Mouse (Mus musculus): ENCODE results near the gene Dlst. TPM values are rescaled to one million over a fixed set of nuclear protein-coding genes. Genes with fewer than 3 reads are reported as not detected.

The Dlst gene
- polyA plus RNA-seq, 1 experiment, result 158 TPM

- no peak for DNase-seq (ENCODE audit: extremely low spot score in 1 of 2, low spot score in 1 of 2)
These were observed 36.2 kb downstream of the Dlst start for GRCm38 (mm10) chr12:85146881-85147280.

- DNase-seq (ENCODE audit: extremely low spot score in 1 of 2, low spot score in 1 of 2), result no peak
These were observed 39.8 kb downstream of the Dlst start for GRCm38 (mm10) chr12:85150321-85151001.

DNA sequence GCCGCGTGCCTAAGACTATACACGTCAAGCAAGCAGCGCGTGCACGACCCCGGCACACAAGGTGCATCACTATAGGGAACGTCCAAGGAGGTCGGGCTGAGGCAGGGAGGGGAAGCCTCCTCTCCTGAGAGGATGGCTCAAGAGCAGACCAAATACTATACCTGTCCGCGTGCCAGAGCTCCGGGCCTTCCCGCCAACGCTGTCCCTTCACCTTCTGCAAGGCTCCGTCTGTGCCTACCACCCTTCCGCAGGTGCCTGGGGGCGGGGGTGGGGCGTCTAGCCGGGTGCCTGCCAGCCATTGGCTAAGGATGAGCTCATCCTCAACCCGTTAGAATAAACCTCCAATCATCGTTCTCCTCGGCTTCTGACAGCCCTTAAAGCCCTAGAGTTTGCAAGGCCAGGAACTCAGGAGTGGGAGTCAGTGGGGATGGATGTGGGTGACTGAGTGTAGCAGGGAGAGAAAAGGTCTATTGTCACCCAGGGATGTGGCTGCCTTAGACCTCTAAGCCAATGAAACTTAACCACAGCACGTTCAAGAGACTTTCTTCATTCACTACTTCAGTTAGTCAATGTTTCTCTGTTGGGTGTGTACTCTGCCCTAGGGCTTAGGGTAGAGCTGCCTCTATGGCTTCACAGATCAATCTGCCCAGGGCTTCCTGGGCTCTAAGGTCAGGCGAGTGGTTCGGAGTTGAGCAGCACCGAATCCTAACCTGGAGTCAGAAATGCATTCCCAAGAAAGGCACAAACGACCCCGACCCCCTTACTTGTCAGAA lies 40.6 kb downstream of the Dlst start, which contains the start of gene Rps6kl1:
TSS of gene Rps6kl1 (minus strand) at position 263 of the 773 bp plus-strand sequence.
- peak; percentile 77 to 82 for DNase-seq (ENCODE audit: extremely low spot score in 1 of 2, low spot score in 1 of 2)

DNA sequence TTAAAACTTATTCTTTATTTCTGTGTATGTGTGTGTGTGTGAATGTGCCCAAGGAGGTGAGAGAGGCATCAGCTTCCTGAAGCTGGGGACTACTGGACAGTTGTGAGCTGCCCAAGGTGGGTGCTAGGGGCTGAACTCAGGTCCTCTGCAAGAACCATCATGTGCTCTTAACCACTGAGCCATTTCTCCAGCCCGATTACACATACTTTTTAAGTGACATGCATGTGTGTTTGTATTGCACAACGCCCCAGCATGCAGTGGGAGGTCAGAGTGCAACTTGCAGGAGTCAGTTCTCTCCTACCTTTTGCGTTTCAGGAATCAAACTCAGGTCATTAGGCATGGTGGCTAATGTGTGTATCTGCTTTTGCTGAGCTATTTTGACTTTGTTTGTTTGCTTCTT lies 42.4 kb downstream of the Dlst start:
- no peak for DNase-seq (ENCODE audit: extremely low spot score in 1 of 2, low spot score in 1 of 2)

DNA sequence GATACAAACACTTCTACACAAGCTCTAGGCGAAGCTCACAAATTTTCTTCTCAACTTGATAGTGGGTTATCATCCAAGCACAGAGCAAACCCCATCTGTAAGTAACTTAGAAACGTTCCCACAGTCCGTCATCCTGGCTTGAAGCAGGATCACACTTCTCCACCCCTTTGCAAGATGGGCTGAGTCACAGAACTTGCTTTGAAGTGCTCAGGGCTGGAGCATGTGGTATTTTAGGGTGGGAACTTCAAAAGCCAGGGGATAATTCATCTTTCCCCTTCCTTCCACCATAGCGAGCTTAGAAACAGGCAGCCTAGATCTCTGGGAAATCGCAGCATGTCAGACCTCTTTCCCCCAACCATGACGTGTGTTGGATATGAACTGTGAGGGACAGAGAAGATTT lies 45.7 kb downstream of the Dlst start:
- DNase-seq (ENCODE audit: extremely low spot score in 1 of 2, low spot score in 1 of 2), result no peak

GRCm38 (mm10) chr12:85157797-85158460 lies 47.3 kb downstream of the Dlst start:
- DNase-seq (ENCODE audit: extremely low spot score in 1 of 2, low spot score in 1 of 2), result no peak

DNA sequence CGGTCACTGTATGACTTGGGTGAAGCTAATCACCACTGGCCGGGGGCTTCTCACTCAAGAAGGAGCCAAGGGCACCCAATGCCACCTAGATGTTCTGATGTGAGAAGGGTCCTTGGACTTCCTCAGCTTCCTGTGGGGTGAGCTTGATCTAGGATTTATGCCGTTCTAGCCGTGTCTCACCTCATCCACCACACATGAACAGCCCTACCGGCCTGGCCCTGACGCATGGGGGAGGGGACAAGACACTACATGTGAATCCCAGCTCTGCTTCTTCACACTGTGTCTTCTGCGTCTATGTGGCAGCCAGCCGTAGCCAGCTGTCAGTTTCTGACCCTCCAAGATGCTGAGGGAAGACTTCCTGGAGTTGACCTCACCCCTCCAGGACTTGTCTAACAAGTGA lies 48.2 kb downstream of the Dlst start:
- no peak for DNase-seq (ENCODE audit: extremely low spot score in 1 of 2, low spot score in 1 of 2)

GRCm38 (mm10) chr12:85159592-85159991 lies 49.0 kb downstream of the Dlst start:
- DNase-seq (ENCODE audit: extremely low spot score in 1 of 2, low spot score in 1 of 2), result no peak

DNA sequence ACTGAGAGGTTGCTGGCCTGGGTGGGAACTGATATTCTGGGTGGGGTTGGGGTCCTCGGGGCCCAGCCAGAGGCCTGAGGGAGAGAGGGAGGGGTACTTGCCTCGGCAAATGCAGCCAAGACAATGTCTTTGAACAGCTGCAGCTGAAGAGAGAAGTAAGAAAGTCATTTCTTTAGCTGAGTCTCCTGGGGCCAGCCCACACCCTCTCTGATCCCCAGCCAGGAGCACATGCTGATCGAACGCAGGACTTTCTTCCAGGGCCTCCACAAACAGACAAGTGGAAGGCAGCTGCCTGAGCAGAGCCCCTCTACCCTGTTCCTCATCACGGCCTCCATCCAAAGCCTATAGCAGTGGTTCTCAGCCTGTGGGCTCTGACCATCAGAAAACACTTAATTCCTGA lies 54.4 kb downstream of the Dlst start:
- no peak for DNase-seq (ENCODE audit: extremely low spot score in 1 of 2, low spot score in 1 of 2)

DNA sequence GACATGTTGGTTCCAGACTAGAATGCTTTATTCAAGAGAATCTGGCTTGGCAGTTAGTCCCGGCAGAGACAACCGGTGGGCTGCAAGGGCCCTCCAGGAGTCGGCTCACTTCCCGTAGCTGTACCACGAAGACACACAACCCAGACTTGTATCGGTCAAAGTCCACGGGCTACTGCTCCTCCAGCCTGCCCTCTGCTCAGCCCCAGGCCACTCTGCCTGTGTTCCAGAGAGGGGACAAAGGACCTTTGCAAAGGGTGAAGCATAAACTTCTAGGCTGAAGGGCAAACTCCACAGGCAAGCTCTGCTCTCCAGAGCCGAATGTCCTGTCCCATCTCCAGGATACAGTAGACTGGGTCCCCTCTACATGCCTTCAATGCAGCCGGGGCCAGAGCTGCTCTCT lies 56.0 kb downstream of the Dlst start:
- no peak for DNase-seq (ENCODE audit: extremely low spot score in 1 of 2, low spot score in 1 of 2)

- peak in 1 of 2 experiments; percentile 93 for DNase-seq (ENCODE audit: extremely low spot score in 1 of 2, low spot score in 1 of 2)
These were observed 58.7 kb downstream of the Dlst start for GRCm38 (mm10) chr12:85169117-85169858.

DNA sequence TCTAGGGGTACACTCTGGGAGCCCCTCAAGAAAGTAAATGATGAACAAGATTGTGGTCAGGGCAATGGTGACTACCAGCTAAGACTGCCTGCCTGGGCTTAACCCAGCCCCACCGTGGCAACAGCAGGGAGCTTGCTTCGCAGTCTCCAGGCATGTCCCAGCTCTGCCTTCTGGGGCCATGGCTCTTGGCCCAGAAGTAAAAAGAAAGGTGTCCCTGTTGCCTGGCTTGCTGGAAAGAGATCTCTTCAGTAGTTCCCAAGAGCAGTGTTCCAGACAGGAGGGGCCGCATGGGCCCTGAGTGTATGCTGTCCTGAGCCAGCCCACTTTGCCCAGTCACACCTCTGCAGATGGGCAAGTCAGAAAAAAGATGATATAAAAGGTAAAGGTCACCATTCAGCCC lies 59.2 kb downstream of the Dlst start:
- no peak for DNase-seq (ENCODE audit: extremely low spot score in 1 of 2, low spot score in 1 of 2)

DNA sequence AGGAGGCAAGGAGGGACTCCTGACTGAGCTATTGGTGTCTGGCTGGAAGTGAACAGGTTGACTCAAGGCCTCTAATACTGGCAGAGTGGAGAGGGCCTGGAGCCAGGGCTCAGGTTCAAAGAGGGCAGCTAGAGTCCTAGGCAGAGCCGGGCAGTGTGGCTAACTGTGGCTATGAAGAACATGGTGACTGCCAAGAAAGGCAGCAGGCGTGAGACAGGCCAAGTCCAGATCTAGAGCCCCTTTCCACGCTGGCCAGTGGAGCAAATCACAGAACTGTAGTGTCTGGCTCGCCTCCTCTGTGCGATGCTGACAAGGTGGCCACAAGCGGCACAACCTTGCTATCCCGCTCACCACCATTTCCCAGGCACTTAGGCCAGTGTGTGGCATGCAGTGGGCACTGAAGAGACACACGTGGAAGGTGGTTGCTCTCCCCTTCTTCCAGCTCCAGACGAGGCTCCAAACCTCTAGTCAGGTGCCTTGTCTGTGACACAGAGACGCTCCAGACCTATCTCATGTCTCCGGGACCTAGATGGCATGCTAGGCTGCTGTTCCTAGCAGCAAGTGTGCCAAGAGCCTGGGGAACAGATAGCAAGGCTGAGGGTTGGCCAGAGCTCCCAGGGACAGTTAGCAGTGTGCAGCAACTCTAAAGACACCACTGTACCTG lies 59.8 kb downstream of the Dlst start:
- no peak for DNase-seq (ENCODE audit: extremely low spot score in 1 of 2, low spot score in 1 of 2)

DNA sequence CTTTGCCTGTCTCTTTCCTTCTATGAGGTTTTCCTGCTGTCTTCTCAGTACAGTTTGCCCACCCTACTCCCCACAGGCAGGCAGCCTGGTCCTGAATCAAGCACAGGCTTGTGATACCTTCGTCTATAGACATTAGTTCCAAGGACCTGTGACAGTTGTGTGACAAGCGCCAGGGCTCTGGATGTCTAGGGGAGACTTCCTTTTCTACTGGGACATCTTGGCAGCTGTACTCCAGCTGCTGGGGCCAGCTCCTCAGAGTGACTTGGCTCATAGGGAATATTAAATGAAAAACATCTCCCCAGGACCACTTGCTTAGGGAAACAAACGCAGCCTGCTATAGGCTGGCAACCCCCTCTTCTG lies 60.3 kb downstream of the Dlst start:
- DNase-seq (ENCODE audit: extremely low spot score in 1 of 2, low spot score in 1 of 2), result no peak

DNA sequence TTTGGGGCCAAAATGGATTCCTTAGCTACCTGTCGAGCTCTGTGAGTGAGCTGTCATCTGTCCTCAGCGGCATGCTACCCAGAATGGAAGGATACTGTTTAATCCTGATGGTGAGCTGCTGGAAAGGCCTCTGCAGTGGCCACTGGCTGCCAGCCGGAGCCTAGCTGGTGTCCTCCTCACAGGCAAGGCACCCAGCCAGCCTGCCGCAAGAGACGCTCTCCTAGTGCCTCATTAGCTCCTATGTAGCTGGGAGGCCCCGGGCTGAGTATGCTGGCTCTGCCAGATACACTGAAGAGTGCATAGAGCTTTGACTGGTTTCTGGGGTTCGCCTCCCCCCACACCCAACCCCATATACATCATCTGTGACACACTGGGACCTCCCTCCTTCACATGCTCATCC lies 63.4 kb downstream of the Dlst start:
- no peak for DNase-seq (ENCODE audit: extremely low spot score in 1 of 2, low spot score in 1 of 2)

- no peak for DNase-seq (ENCODE audit: extremely low spot score in 1 of 2, low spot score in 1 of 2)
These were observed 64.5 kb downstream of the Dlst start for GRCm38 (mm10) chr12:85175087-85175675.

DNA sequence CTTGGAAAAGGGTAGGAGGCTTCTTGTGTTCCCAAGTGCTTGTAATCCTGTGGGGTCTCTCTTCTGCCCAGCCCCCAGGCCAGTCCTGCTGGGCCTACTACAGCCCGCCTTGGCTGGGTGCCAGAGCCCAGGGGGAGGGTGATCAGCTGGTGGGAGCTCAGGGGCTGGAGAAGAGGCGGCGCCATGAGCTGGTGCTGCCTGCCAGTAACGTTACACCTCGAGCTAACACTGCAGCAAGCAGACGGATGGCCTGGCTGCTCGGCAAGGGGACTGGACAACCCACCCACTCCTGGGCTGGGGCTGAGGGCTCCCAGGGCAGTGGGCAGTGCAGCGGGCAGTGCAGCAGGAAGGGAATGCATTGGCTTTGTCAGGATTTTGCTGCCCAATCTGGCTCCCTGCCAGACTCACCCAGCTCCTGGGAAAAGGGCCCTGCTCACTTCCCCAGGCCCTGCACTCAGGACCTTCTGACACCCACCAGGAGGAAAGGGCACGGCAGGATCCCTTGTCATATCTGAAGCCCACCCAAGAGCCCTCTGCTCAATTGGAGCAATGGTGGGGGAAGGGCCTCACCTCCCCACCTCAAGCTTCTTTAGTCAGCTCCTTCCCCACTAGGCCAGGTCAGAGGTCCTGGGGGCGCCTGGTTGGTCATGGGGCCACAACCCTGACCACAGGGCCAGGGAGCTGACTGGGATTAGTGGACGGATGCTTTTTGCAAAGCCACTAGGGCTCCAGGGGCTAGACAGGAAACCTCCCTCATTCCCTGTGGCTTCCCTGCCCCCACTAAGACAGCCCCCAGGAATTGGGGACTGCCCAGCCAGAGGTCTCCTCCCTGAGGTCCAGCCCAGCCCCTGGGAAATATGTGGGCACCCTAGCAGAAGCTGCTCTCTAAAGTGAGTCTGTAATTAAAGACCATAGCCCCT lies 65.6 kb downstream of the Dlst start:
- DNase-seq (ENCODE audit: extremely low spot score in 1 of 2, low spot score in 1 of 2), result no peak

DNA sequence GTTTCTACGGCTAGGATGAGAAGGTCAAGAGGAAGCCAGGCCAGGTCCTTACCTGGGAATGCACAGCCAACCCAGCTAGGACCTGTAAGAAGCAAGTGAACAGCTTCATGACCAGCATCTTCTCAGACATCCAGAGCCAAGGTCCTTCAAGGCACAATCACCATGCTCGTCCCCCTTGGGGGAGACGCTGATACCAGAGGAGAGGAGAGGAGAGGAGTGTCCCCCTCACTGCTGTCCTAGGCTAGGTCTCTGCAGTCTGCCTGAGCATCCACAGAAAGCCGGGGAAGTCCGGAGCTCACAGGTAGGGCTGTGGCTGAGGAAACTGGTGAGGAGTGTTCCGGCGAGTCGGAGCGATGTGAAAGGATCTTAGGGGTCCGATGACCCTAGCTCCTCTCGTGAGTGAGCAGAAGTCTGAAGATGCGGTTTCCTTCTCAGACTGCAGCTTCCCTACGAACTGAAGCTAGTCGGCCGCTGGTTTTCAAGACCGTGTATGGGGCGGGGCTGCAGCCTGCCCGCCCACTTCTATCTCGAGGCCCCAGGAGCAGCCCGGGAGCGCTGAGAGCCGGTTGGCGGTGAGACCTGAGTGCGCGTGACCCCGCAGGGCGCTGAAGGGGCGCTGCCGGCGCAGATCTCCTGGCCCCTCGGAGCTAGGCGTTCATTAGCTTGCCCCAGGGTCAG lies 66.4 kb downstream of the Dlst start:
- peak in 1 of 2 experiments; percentile 25 for DNase-seq (ENCODE audit: extremely low spot score in 1 of 2, low spot score in 1 of 2)

Measured in frontal cortex, adult 2 months (tissue).